Mouse (Mus musculus) ES-Bruce4 (cell line): Measurements from ENCODE around the gene Lrrc1.

Experiments
- CTCF ChIP-seq: IDR thresholded peaks from one replicate; pipeline ENCODE4 v1.8.1; 2011; ENCODE audit warnings: low read depth, low read length
- EP300 ChIP-seq: IDR thresholded peaks from 2 replicates; pipeline ENCODE4 v1.6.1; 2011; ENCODE audit warnings: low read depth, low read length; ENCODE audit not compliant: insufficient read depth
- POLR2A ChIP-seq: IDR thresholded peaks from one replicate; pipeline ENCODE4 v1.8.1; 2011; ENCODE audit warnings: low read length; ENCODE audit not compliant: insufficient read depth

GRCm38 (mm10) chr9:77411830-77412425 lies 132.7 kb downstream of the Lrrc1 start:
- TF ChIP-seq CTCF (no peak), POLR2A (no peak), EP300 (no peak)
